Mouse (Mus musculus) lung, postnatal 4 days (tissue): ENCODE results near the gene Calm1.

Source experiments
- DNase-seq, 2 experiments: peaks; one replicate each; pipeline ENCODE4 v3.0.0; 2021

The Calm1 gene

GRCm38 (mm10) chr12:100226073-100226472 is 26.8 kb downstream of the Calm1 start:
- DNase-seq: no peak

- no peak for DNase-seq
Observed at GRCm38 (mm10) chr12:100226621-100227020, 27.4 kb downstream of the Calm1 start.

- no peak for DNase-seq
Observed at GRCm38 (mm10) chr12:100228041-100228725, 28.9 kb downstream of the Calm1 start.

- DNase-seq: no peak
Observed at GRCm38 (mm10) chr12:100234201-100234600, 35.0 kb downstream of the Calm1 start.

- DNase-seq: no peak
Observed at GRCm38 (mm10) chr12:100234919-100235318, 35.7 kb downstream of the Calm1 start.

- no peak for DNase-seq
Observed at GRCm38 (mm10) chr12:100235423-100235822, 36.2 kb downstream of the Calm1 start.

GRCm38 (mm10) chr12:100239404-100239803 is 40.2 kb downstream of the Calm1 start:
- DNase-seq: no peak

GRCm38 (mm10) chr12:100239807-100240206 is 40.6 kb downstream of the Calm1 start:
- no peak for DNase-seq

- peak; percentile 49 to 70 for DNase-seq
Observed at GRCm38 (mm10) chr12:100241911-100242796, 42.9 kb downstream of the Calm1 start.

GRCm38 (mm10) chr12:100244580-100244979 is 45.3 kb downstream of the Calm1 start:
- no peak for DNase-seq

- DNase-seq: no peak
Observed at GRCm38 (mm10) chr12:100249170-100249569, 49.9 kb downstream of the Calm1 start.

GRCm38 (mm10) chr12:100254471-100254870 is 55.2 kb downstream of the Calm1 start:
- no peak for DNase-seq

- no peak for DNase-seq
Observed at GRCm38 (mm10) chr12:100255441-100255949, 56.3 kb downstream of the Calm1 start.

- DNase-seq: no peak
Observed at GRCm38 (mm10) chr12:100257779-100258178, 58.5 kb downstream of the Calm1 start.
